Mouse (Mus musculus): Measurements from ENCODE around the gene Ms4a14.
"Not testable (repeated sequence)": the region's sequence is repeated elsewhere in the genome, so short reads cannot be mapped to it uniquely, and the experiment has no call there.

The Ms4a14 gene

GRCm38 (mm10) chr19:11263549-11263948, 50.7 kb downstream of the Ms4a14 start:
- DNase-seq (ENCODE audit: low read depth, low spot score), result no peak

DNA sequence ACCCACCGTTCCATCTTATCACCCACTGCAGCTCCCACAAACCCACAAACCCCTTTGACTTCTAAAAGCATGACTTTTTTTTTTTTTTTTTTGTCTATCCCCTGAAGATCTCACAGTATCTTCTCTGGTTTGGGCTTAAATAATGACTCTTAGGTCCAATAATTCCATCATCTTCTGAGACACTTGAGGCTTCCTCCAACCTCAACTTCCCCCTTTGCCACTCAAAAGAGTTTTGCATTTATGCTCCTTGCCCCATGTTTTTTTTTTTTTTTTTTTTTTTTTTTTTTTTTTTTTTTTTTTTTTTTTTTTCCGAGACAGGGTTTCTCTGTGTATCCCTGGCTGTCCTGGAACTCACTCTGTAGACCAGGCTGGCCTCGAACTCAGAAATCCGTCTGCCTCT, 51.3 kb downstream of the Ms4a14 start:
- not testable (repeated sequence) for DNase-seq (ENCODE audit: low read depth, low spot score)

GRCm38 (mm10) chr19:11261522-11261921, 52.7 kb downstream of the Ms4a14 start:
- no peak for DNase-seq (ENCODE audit: low read depth, low spot score)
